Mouse (Mus musculus) G1E (cell line): ENCODE results near the gene Bcl2l11.

Experiments
- CTCF ChIP-seq: IDR thresholded peaks from 2 replicates; pipeline ENCODE4 v1.5.1; 2012; ENCODE audit warnings: low read depth, low read length, inconsistent platforms, mixed read lengths
- GATA1 ChIP-seq: IDR thresholded peaks from 2 replicates; pipeline ENCODE4 v1.6.1; 2012; ENCODE audit warnings: borderline replicate concordance, low read length, inconsistent platforms, mixed read lengths
- TAL1 ChIP-seq: conservative IDR thresholded peaks from 2 replicates; pipeline ENCODE4 v1.6.1; 2012; ENCODE audit warnings: low read depth, low read length, inconsistent platforms, mixed read lengths

DNA sequence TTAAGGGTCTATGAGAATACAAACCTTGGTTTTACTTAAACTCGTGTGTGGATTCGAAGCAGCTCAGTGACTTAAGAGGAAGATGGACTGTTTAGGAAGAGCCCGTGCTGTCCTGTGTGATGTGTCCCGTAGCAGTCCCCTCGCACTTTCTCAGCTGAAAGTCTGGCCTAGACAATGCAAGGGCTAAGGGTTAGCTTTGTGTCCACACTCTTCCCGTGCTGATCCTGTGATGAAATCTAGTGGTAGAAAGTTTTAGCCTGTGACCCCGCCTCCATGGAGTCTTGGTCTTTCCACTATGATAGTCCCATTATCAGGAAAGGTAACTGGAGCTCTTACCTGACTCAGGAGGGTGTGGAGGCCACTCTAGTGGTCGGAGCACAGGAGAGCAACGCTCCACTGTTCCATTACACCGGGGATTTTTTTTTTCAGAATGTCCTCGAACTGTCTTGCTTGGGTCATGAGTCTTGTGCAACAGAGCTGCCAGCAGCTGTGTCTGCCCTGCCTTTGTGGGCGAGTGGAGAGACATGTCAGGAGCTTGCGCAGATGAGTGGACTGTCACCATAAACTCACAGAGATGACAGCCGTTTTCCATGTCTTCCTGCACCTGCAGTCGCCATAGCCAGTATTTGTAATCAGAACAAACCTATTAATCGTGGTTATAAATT lies 11.1 kb downstream of the Bcl2l11 start:
- TF ChIP-seq CTCF (no peak), GATA1 (no peak), TAL1 (no peak)
